Mouse (Mus musculus) left cerebral cortex, postnatal 25 days (tissue): ENCODE measurements around the gene Teddm1b. TPM values are rescaled to one million over a fixed set of nuclear protein-coding genes. Genes with fewer than 3 reads are reported as not detected.
"Not testable (repeated sequence)": the region's sequence is repeated elsewhere in the genome, so short reads cannot be mapped to it uniquely, and the experiment has no call there.

Source experiments
- DNase-seq, 2 experiments: peaks; one replicate each; pipeline ENCODE4 v3.0.0; 2022; ENCODE audit warnings: low spot score in 2 of 2, mixed read lengths in 1 of 2
- intact Hi-C: fragments of 180-260 bp; cut with DNase I; formaldehyde crosslinking; loops from one replicate; pipeline ENCODE4 v1.15.1; 2025
- total RNA-seq, 2 experiments: library from RNA; stranded (reverse); gene quantifications; 2 replicates each; pipeline ENCODE4 v1.2.3; 2021

Gene Teddm1b
- total RNA-seq: not detected

DNA sequence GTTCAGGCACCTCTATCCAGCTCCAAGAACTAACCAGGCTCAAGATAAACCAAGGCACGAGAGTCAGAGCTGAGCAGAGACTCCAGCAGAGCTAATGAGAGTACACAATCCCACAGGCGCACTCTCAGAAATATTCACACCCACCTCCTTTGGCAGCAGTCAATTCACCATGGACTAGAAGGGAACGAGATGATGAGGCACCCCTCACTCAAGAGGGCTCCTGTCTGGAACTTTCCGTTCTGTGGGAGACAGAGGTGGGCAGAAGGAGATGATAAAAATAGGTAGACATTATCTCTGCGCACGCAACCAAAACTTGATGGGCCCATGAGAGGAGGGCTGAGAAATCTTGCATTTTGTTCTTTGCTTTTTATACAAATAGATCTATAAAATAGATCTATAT lies at the start of gene Teddm1b:
Gene Teddm1b (plus strand): TSS at position 301 of the 400 bp plus-strand sequence.
- DNase-seq: no peak
- intact Hi-C loops: no loop called here

- intact Hi-C loops: no loop called here
- DNase-seq: no peak
Observed at GRCm38 (mm10) chr1:153830746-153831145, 43.4 kb upstream of the Teddm1b start.

DNA sequence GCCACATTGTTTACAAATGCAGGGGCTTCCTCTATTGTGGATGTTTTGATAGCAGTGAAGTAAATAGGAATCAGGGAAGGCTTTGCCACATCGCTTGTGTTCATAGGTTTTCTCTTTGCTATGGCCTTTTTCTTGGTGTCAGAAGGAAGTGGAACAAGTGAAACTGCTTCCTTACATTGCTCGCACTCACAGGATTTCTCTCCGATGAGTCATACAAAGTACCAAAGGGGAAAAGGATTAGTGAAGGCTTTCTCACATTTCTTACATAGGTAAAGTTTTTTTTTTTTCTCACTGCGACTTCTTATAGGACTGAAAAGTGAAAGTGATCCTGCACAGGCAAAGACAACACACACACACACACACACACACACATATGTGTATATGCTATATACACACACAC lies 38.1 kb upstream of the Teddm1b start:
- DNase-seq: no peak
- intact Hi-C loops: no loop called here

- intact Hi-C loops: no loop called here
Observed at GRCm38 (mm10) chr1:153842121-153842740, 31.9 kb upstream of the Teddm1b start.

GRCm38 (mm10) chr1:153844042-153844441 lies 30.1 kb upstream of the Teddm1b start, which contains the start of gene Rgsl1:
Gene Rgsl1 (minus strand): TSS chr1:153844142.
- intact Hi-C loops: no loop called here
- DNase-seq: no peak

More at GRCm38 (mm10) chr1:153842121-153842740, 31.9 kb upstream of the Teddm1b start:
- DNase-seq: peak; percentile 11 to 66

GRCm38 (mm10) chr1:153846420-153846819 lies 27.7 kb upstream of the Teddm1b start:
- intact Hi-C loops: loop anchor here (5.0 kb wide), 1 partner anchor 99 kb away; the partner anchor contains the start of gene Rnasel
- DNase-seq: no peak

- peak in 1 of 2 experiments; percentile 19 for DNase-seq
- intact Hi-C loops: loop anchor here (5.0 kb wide), 1 partner anchor 100 kb away; the partner anchor contains the start of gene Rnasel
Observed at GRCm38 (mm10) chr1:153846867-153847266, 27.3 kb upstream of the Teddm1b start.

- DNase-seq, intact Hi-C loops: not testable (repeated sequence)
Observed at GRCm38 (mm10) chr1:153852696-153853095, 21.4 kb upstream of the Teddm1b start.

DNA sequence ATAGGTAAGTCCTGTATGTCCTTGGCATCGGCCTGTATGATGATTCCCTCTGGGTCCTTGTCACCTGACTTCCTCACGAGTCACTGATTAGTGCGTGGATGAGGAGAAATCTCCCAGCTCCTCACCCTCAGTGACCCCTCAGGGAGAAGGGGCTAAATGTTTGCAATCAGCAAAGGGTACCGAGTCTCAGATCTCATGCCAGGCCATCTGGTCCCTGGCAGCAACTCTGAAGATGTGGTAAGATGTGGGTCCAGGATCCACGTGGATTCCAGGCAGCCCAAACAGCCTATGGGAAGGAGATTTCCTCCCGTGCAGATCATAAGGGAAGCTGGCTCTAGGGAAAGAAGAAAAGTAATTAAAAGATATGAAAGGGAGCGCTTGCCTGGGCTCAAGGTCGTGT lies 18.2 kb upstream of the Teddm1b start:
- DNase-seq: no peak
- intact Hi-C loops: no loop called here

DNA sequence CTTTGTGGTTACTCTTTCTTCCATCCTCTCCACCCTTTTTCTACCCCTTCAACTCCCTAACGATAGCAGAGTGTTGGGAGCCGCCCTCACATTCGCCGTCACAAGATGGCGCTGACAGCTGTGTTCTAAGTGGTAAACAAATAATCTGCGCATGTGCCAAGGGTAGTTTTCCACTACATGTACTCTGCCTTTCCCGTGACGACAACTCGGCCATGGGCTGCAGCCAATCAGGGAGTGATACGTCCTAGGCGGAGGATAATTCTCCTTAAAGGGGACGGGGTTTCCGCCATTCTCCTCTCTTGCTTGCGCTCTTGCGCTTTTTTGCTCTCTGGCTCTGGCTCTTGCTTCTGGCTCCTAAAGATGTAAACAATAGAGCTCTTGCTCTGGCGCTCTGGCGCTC lies 6.2 kb downstream of the Teddm1b start:
- DNase-seq, intact Hi-C loops: not testable (repeated sequence)

DNA sequence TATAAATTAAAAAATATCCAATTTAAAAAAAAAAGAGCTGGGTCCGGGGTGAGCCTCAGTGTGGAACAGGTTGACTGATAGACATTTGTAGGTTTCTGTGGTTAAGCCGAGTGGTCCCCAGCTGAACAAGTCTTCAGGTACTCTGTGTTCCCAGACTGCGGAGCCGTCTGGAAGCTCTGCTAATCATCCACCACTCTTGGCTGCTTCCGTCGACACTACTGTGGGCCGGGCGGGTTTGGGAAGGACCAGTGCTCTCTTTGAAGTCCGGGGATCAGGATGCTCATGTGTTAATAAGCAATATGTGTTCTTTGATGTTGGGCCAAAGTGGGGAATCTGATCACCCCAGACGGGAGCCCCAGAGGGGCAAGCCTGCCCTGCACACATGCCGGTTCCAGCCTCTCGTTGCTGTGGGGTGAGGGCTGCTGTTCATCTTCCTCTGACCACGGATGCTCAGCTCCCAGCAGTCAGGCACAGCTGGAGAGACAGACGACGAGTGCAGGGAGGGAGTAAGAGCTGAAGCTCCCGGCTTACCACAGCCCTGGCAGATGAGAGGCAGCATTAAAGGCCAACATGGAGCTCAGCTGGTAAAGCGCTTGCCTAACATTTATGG lies 12.0 kb downstream of the Teddm1b start:
- intact Hi-C loops: no loop called here

GRCm38 (mm10) chr1:153890121-153890520 lies 16.0 kb downstream of the Teddm1b start:
- intact Hi-C loops: loop anchor here (10.0 kb wide), 1 partner anchor 375 kb away; no protein-coding TSS in a partner anchor

More for the DNA sequence above, 12.0 kb downstream of the Teddm1b start:
- no peak for DNase-seq

DNA sequence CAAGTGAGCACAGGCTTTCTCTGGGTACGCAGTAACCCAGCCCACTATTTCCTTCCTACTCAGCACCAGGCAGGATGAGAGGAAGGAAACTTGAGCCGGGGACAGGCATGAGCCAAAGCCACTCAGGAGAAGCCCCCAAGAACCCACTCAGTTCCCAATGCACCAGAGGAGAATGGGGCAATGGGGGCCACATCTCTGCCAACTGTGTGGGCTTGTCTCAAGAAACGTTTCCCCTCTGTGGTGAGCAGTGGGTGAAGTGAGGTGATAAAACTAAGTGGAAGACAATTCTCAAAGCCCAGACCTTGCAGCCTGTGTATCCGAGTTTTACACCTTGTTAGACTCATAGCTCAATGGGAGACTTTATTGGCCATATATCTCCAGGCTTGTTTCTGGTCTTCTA lies 17.3 kb downstream of the Teddm1b start, which contains the start of gene Teddm1a:
Gene Teddm1a (plus strand): TSS at position 301 of the 400 bp plus-strand sequence.
- intact Hi-C loops: loop anchor here (10.0 kb wide), 1 partner anchor 373 kb away; no protein-coding TSS in a partner anchor
- no peak for DNase-seq

More at GRCm38 (mm10) chr1:153890121-153890520, 16.0 kb downstream of the Teddm1b start:
- no peak for DNase-seq

DNA sequence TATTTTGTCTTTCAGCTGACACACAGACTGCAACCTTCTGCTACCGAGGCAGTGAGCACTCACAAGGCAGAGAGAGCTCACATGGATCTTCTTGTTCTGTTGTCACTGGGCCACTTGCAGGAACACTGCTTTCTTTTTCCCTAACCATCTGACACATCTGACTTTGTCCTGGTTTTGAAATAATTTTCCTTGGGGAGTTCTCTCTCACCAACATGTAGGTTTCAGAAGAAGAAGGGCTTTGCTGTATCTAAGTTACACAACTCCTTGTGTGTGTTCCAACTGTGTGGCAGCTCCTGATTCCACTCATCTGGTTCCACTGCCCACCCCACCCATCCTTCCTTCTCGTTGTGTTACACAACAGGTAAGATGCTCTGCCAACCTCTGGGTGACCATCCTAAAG lies 19.6 kb downstream of the Teddm1b start:
- intact Hi-C loops: loop anchor here (10.0 kb wide), 1 partner anchor 371 kb away; no protein-coding TSS in a partner anchor
- DNase-seq: no peak

DNA sequence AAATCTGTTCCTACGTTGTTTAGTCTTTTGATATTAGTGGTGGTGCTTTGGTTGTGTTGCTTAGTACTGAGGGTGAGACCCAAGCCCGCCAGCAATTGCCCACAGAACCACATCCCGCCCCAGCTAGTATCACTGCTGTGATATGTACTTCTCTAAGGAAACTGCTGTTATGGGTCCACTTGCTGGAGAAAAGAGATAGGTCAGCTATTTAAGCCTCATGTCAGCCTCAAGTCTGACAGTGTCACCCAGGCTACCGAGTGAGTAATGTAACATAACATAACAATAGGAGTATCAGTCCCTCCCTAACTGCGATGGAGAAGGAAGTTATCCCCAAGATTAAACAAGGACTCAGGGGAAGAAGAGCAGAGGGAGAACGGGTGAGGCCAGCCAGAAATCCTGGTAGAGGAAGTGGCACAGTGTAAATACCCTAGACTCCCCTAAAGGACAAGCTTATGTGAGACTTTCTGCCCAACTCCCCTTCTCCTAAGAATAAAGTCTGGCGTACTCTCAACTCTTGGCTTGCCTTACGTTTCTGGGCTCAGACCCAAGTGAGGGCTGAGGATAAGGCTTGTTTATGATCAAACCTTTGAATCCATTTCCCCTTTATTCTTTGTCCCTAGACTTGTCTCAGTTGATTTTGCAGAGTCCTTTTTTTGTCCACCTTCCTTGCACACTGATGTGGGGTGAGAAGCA lies 20.2 kb downstream of the Teddm1b start:
- intact Hi-C loops: loop anchor here (10.0 kb wide), 1 partner anchor 370 kb away; no protein-coding TSS in a partner anchor
- DNase-seq: peak in 1 of 2 experiments; percentile 40

GRCm38 (mm10) chr1:153894979-153895378 lies 20.8 kb downstream of the Teddm1b start:
- intact Hi-C loops: loop anchor here (1.0 to 10.0 kb wide), 5 partner anchors 137 to 832 kb away; no protein-coding TSS in a partner anchor
- peak; percentile 82 to 92 for DNase-seq

DNA sequence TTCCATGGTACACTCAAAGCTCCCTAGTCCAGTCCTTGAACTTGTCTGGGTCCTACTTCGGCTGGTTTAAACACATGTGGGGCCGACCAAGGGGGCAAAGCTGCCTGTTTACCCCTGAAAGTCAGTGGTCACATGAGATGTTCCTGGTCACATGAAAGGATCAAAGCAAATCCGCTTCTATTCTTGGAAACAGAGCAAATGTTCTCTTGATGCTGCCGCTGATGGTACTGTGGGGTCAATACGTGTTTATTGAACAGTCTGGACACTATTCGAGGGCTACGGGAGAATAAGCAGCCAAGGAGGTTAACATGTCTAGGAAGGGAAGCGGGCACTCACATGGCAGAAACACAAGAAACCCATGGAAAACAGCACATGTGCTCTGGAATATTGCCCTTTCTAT lies 23.1 kb downstream of the Teddm1b start:
- no peak for DNase-seq
- intact Hi-C loops: loop anchor here (5.0 to 10.0 kb wide), 2 partner anchors 368 to 830 kb away; no protein-coding TSS in a partner anchor

DNA sequence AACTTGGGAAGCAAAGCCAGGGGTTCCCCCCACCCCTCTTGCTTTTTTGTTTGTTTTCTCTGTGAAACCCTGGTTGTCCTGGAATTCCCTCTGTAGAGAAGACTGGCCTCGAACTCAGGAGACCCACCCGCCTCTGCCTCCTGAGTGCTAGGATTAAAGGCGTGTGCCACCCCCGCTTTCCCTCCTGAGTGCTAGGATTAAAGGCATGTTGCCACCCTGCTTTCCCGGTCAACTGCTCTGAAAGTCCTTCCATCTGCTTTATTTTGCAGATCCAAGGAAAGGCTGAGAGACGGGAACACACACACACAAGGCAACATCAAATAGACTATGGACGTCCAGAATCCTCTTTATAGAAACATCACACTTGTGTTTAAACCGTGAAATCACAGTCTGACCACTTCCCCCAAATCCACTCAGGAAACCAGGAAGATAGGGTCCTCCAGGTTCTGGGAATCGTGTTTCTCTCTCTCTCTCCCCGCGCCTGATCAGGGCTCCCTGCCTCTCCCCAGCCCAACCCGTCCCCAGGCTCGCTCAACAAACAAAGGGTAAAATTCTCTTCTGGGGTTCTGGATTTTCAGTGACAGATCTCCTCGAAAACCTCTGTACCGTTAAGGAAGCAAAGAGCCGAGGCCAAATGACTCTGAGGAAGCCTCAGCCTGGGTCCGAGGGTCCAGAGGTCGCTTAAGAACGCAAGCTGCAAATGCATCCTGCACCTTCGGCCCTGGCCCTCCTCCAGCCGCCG lies 25.0 kb downstream of the Teddm1b start:
- intact Hi-C loops: loop anchor here (5.0 to 10.0 kb wide), 2 partner anchors 366 to 828 kb away; no protein-coding TSS in a partner anchor
- peak in 1 of 2 experiments; percentile 38 for DNase-seq
